Mouse (Mus musculus): ENCODE measurements around the gene Tollip. TPM values are rescaled to one million over a fixed set of nuclear protein-coding genes. Genes with fewer than 3 reads are reported as not detected.

Tollip gene
- polyA plus RNA-seq (2012; ENCODE audit: low replicate concordance): 46.2 and 87.7 TPM in 2 replicates

DNA sequence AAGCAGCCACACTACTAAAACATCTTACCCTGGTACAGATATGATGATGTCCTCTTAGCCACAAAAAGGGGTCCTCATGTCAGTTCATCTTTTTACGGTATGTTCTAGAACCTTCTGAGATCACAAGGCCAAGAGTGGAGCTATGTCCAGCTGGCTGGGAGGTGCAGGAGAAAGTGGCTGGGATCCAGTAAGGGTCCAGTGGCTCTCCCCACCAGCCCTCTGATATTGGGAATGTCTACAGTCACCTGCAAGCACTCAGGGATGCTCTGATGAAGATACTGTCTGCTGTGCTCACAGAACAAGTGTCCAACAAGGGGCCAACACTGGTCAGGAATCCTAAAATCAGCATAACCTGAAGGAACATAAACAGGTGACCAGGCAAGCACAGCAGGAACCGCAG, at the start of gene Tollip:
Gene Tollip, minus strand, starts transcription at position 101 of the 400 bp plus-strand sequence.

DNA sequence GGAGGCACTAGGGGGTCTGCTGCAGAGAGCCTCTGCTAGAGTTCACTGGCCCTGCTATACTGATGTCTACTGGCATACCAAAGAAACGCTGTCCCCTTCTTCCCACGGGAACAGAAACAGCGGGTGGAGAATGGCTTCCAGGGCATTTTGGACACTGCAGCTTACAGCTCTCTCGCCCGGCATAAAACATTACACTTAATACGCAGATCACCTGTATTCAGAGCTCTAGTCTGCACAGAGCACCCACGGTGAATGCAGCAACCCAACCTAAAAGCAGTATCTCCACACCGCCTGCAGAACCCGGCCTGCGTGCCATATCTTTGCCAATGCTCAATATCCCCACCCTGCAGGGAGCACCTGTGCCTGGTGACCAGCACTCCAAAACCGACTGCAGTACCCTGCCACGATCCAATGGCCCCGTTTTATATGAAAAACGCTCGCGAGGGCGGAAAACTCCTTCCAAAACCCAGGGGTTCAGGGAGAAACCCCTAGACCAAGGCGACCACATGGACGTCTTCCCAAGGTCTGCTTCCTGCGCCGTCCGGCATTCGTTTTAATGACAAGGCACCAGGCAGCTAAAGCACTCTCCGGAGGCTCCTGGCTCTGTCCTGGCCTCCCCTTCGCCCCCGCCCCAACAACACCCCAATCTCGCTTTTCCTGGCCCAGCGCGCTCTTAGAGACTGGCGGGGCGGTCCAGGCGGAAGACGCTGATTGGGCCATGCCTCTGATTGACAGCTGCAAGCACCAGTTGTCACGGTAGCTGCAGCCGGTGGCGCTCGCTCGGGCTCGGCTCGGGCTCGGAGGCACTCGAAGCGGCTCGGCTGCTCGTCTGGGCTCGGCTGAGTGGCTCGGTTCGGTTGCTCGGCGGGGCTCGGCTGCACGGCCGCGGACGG, 30.8 kb upstream of the Tollip start, which contains the start of gene Brsk2:
Gene Brsk2, plus strand, starts transcription at position 846 of the 893 bp plus-strand sequence.

DNA sequence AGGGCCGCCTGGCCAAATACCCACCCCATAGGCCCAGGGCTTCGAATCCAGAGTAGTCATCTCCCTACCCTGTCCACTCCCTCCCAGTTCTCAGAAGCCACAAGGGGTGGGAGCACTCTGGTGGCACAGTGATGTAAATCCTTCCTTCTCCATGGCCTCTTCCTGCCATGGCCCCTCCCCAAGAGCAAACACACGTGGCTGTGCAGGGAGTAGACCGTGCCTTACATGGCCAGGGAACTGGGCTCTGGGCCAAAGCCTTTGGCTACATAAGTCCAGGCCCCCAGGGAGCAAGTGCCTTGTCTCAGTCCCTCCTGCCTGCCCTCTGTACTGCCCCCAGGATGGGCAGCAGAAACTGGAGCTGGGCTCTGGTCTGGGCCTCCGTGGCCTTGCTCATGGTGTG, 79.5 kb downstream of the Tollip start, which contains the start of gene Muc5b:
Gene Muc5b, plus strand, starts transcription at position 292 of the 400 bp plus-strand sequence.

Other genes with a start within 250 kb of the Tollip start
- 0.03 and 0.10 TPM in 2 replicates for gene Muc2, start 228.2 kb downstream of the Tollip start, polyA plus RNA-seq (2012; ENCODE audit: low replicate concordance)
- 0.02 TPM in 1 of 2 replicates, not detected in the other for gene Muc5ac, start 129.5 kb downstream of the Tollip start, polyA plus RNA-seq (2012; ENCODE audit: low replicate concordance)
- not detected in 2 replicates for gene Muc5b, start 79.4 kb downstream of the Tollip start, polyA plus RNA-seq (2012; ENCODE audit: low replicate concordance)
- gene Brsk2, start 31.2 kb upstream of the Tollip start, polyA plus RNA-seq (2012; ENCODE audit: low replicate concordance): 0.05 and 0.15 TPM in 2 replicates
- 11.6 and 41.1 TPM in 2 replicates for gene Mob2, start 142.6 kb upstream of the Tollip start, polyA plus RNA-seq (2012; ENCODE audit: low replicate concordance)
- 0.27 and 1.8 TPM in 2 replicates for gene Dusp8, start 177.3 kb upstream of the Tollip start, polyA plus RNA-seq (2012; ENCODE audit: low replicate concordance)
- gene Gm45618, start 202.2 kb upstream of the Tollip start, polyA plus RNA-seq (2012; ENCODE audit: low replicate concordance): not detected in 2 replicates
- gene Gm39115, start 217.5 kb upstream of the Tollip start, polyA plus RNA-seq (2012; ENCODE audit: low replicate concordance): not detected in 2 replicates
- gene Gm45337, start 226.1 kb upstream of the Tollip start, polyA plus RNA-seq (2012; ENCODE audit: low replicate concordance): not detected in 2 replicates
- not detected in 2 replicates for gene Gm29735, start 238.6 kb upstream of the Tollip start, polyA plus RNA-seq (2012; ENCODE audit: low replicate concordance)
- gene Gm4553, start 247.2 kb upstream of the Tollip start, polyA plus RNA-seq (2012; ENCODE audit: low replicate concordance): not detected in 2 replicates